Mouse (Mus musculus): Measurements from ENCODE around the gene Lamc3. TPM values are rescaled to one million over a fixed set of nuclear protein-coding genes. Genes with fewer than 3 reads are reported as not detected.
"Not testable (repeated sequence)": the region's sequence is repeated elsewhere in the genome, so short reads cannot be mapped to it uniquely, and the experiment has no call there.

Gene Lamc3
- total RNA-seq, 2 experiments from 2014 or later: 13.7 to 20.1 TPM

DNA sequence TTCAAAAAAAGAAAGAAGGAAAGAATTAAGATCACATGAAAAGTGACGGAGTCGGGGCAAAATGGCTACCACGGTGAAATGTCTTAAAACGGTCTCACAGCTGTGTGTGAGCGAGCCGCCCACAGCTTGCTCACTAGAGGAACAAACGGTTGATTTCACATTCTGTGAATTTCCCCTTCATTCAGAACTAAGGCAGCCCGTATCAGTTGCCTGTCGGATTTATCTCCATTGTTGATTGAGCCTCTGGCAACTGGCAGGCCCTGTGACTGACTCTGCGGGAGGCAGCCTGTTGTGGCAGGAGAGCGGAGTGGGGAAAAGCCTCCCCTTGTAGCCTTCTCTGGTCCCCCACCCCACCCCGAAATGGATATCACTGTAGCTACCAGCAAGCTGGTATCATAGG lies 10.6 kb upstream of the Lamc3 start:
- DNase-seq: no peak

DNA sequence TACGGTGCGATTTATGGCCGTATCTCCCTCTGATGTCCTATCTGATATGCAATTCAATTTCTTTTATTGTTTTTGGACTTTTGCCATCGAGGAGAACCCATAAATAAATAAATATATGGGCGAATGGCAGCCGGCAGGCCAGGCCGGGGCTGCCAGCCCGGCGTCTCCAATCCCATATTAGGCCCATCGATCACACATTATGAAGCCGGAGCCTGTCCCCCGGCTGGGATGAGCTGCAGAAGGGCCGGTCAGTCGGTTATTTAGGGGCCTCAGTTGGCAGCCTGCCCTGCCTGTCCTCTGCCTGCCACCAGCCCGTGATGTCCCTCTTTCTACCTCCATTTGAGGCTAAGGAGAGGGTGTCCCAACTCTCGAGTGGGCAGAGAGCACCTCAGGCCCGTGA lies 8.5 kb upstream of the Lamc3 start:
- peak in 1 of 2 experiments; percentile 12 for DNase-seq

DNA sequence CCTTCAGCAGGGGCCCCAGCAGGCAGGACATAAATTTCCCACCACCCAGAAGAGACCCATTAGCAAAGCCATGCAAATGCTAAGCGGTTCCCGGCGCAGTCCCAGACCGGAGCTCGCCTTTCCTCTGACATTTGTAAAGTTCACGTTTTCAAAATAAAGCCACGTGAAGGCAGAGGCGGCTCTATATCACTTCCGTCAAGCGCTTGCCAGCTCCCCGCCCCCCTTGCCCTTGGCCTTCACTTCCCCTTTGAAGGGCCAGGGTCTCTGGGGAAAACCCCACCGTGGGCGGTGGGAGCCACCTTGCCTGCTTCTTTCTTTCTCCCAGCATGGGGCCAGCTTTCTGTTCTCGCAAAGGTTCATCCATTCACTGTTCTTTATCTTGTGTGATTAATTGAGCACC lies 6.2 kb upstream of the Lamc3 start:
- DNase-seq: peak; percentile 41 to 62

DNA sequence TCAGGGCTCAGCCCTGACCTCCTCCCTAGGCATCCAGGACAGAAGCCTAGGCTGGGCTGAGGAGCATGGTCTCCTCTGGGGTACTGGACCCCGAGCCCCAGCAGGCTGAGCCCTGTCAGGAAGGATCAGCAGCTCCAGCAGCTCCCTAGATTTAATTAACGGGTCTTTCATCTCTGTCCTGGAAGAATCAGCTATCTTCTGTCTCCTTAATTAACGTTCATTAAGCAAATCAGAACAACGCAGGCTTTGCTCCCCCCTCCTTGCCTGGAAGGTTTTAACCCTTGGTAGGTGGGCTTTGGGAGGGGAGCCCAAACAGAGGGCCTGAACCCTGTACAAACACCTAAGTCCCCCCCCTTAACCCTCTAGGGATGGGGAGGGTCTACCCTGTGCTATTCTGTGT lies 4.0 kb upstream of the Lamc3 start:
- no peak for DNase-seq

DNA sequence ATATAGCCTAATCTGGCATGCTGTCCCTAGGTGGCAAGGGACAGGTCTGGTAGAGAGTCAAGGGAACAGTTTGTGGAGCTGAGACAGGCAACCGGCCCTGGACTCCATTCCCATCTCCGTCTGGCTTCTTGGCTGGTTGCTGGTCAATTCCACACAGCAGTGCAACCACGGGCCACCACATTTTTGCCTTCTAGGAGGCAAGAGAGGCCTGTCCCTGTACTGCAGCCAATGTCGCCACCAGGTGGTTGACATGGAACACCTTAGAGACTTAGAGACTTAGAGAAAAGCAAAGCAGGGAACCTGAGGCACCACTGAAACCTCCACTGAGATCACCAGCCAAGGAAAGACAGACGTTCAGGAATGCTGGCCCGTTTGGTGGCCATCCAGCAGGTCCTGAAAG lies 2.3 kb upstream of the Lamc3 start:
- DNase-seq: peak; percentile 50 to 55

DNA sequence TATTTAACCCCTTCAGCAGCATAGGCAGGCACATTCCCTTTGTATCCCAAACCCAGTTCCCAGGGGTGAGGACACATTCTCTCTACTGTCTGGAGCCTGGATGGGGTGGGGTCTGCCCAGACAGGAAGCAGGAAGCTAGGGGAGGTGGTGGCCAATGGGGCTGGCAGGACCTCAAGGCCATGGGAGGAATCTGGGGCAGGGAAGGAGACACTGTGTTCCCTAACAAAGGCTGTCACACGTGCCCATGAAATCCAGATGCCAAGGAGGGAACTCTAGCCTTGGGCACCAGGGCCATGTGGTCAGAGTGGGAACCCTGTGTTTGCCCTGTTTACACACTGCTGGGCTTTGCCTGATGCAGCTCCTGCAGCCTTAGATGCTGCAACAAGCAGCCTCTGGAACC lies 1.8 kb downstream of the Lamc3 start:
- peak in 1 of 2 experiments; percentile 59 for DNase-seq

DNA sequence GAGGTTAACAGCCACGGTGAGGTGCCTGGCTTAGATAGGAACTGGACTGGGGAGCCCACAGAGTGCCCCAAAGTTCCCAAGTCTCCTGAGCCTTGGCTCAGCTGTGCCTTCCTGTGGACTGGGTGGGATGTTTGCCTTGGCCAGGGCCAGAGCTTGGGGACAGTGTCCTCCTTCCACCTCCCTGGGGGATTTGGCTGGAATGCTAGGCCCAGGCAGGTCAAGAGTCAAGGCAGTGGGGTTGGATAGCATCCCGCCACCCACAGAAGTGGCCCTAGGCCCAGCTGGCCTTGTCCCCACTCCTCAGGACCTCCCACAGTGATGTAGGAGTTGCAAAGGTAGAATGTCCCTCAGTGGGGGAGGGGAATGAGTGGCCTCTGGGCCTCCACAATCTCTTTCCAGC lies 4.1 kb downstream of the Lamc3 start:
- DNase-seq: peak in 1 of 2 experiments; percentile 40

DNA sequence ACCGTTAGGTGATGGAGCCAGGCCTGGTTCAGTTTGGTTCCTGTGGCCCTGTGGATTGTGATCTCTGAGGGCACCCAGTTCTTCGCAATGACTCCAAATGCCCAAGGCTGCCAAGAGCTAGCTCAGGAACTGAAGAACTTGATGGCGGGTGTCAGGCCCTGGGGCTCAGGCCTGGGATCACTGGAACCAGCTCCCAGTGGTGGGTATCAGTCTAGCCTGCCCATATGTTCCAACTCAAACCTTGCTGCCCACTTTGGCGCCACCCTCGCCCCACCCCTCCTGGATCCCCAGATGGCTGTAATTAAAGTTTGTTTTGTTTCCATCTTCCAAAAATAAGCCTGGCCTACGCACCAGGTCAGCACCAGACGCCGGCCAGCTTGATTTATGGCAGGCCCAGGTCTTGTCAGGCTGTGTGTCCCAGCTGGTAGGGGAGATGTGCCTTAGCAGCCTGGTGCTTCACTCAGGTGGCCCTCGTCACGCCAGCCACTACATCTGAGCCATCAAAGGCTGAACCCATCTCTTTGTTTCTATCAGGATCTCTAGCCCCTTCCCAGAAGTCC lies 6.1 kb downstream of the Lamc3 start:
- peak in 1 of 2 experiments; percentile 7 for DNase-seq

DNA sequence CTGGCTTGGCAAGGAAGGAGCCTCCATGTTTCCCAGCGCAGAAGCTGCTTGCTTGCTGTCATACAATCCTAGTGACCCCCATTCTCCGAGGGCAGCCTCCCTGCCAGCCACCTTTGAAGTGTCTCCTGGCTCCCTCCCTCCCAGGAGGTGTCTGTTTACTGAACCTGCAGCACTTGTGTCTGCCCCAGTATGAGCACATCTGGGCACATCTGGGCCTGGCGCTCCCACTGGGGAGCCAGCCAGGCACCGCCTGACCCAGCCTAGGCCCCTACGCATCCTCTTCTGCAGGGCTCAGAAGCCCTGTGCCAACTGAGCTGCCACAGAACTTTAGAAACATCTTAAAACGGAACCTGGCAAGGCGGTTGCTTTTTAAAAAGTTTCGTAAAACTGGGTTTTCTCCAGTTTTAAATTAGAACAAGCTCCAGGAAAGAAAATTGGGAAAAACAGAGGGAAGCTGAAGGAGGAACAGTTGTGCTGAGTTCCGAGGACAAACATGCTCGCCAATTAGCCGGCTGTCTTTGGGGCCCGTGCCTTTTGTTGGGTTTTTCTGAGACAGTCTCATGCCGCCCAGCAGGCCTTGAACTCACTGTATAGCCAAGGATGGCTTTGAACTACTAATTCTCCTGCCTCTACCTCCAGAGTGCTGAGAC lies 7.3 kb downstream of the Lamc3 start:
- DNase-seq: no peak

DNA sequence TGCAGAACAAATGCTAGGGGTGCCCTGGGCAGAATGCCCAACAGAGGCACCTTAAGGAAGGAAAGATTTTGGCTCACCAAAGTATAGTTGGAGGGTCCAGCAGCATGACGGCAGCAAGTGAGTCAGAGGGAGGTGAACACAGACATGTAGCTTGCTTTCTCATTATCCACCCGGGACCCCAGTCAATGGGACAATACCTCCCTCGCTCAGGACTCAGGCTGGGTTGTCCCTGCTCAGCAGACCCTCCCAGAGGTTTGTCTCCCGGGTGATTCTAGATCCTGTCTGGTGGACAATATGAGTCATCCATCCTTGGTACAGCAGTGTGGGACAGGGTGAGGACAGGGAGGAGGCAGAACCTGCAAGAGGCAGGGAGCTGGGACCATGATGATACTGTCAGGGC lies 13.8 kb downstream of the Lamc3 start:
- DNase-seq: peak in 1 of 2 experiments; percentile 15

DNA sequence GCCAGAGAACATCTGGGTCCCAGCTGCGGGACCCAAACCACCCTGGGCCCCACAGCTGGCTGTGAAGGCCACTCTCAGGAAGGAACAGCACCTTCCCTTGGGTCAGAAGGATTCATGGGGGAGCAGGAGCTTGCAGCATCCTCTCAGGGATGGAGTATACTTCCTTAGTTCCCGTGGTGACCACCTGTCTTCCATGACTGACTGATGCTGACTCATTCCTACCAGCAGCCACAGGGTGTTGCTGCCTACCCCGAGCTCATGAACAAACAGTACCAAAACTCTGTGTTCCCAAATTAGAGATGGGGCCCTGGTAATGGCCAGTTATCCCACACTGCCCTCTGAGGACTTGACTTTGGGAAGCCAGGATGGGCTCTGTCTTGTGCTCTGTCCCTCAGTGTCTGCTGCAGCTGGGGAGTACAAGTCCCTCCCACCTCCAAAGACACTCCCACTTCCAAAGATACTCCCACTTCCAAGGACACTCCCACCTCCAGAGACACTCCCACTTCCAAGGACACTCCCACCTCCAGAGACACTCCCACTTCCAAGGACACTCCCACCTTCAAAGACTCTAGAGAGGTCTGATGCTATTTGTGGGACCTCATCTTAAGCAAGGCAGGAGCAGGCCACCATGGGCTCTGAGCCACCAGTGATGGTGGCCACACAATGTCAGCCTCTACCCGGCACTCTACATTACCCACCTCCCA lies 14.7 kb downstream of the Lamc3 start:
- DNase-seq: no peak

DNA sequence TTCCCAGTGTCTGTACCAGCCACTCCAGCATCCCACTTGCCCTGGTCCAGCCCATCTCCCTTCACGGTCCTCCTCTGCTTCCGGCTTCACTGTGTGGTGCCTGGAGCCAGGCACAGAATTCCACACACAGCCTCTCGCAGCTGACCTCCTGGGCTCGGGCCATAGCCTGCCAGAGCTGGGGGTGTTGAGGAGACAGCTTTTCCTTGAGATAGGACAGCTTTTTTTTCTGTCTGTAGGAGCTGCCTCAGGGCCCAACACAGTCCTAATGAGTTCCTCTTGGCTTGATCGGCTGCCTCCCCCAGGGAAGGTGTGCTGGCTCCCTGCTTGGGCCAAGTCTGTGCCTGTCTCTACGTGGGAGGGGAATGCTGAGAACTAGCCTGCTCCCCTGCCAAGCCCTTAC lies 17.0 kb downstream of the Lamc3 start:
- DNase-seq: no peak

DNA sequence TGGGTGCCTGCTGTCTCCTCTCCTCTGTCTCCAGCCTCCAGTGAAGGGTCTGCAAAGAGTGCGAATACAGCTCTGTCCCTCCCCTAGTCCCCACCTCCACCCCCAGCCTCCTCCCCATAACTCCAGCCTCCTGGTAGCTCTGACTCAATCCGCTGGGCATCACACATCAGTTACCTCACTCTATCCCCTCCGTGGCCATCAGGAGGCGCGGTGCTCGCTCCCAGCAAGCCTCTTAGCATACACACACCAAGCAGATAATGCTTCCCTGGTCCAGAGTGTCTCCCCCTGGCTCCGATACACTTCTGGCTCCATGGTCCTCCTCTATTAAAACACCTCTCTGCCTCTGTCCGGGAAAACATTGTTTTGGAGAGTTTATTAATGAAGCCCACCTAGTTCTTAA lies 17.5 kb downstream of the Lamc3 start:
- DNase-seq: no peak

DNA sequence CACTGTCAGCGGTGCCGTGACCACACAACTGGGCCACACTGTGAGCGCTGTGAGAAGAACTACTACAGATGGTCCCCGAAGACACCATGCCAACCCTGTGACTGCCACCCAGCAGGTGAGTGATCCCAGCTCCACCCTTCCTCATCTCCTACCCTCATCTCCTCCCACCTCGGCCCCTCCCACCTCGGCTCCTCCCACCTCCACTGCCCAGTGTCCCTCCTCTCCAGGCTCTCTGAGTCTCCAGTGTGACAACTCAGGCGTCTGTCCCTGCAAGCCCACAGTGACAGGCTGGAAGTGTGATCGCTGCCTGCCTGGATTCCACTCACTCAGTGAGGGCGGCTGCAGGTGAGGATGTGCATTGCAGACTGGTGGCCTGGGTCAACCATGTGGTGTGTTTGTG lies 18.6 kb downstream of the Lamc3 start:
- no peak for DNase-seq

DNA sequence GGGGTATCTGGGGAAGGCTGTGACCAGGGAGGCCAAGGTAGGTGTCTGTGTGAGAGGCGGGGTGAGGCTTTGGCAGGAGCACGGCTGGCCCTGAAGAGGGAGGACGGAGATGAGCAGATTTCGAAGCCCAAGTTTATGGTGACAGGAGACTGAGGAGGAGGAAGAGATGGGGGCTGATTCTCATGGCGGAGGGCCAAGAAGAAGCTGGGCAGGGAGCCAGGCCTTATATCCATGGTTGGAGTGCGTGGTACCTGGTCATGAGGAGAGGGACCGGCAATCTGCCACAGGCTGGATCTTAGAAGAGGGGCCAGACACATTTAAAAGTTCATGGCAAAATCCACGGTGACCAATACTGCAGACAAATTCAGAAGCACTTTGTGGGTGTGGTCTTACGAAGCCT lies 19.3 kb downstream of the Lamc3 start:
- no peak for DNase-seq

DNA sequence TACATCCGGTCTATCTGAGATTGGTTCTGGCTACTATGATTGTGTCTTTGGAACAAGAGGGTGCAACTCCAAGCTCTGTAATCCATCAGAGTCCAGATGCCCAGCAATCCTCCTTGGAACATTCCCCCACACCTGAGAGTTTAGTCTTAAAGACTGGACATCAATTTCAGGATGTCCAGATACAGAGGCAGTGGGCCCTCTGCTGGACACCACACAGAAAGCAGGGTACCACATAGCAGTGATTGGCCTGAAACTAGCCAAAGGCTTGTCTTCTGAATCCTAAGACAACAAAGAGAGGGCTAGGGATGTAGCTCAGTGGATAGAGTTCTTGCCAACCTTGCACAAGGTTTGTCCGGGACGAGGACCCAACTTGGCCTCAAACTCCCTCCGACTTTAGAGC lies 25.5 kb downstream of the Lamc3 start:
- peak in 1 of 2 experiments; percentile 26 for DNase-seq

DNA sequence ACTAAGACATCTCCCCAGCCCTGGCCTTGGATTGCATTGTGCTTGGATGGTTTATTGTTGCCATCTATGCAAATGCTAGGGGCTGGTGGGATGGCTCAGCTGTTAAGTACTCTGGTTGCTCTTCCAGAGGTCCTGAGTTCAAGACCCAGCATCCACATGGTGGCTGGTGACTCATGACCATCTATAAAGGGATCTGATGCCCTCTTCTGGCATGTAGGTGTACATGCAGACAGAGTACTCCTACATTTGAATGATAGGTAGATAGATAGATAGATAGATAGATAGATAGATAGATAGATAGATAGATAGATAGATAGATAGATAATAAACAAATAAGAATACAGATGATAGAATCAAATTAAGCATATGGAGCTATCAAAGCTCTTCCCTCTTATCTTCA lies 27.1 kb downstream of the Lamc3 start:
- not testable (repeated sequence) for DNase-seq

DNA sequence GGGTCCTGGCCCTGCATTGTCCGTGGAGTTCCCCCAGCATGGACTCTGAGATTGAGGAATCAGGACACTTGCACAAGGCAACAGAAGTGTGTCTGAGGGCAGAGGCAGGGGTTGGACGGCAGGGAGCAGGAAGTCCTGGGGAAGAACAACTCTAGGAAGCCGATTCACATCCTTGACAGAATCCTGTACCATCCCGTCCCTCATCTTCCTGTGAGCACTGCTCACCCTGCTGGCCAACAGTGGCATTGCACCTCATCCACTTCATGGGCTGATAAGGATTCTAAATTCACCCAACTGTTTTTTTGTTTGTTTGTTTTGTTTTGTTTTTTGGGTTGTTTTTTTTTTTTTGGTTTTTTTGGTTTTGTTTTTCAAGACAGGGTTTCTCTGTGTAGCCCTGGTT lies 28.0 kb downstream of the Lamc3 start:
- peak; percentile 76 to 83 for DNase-seq

DNA sequence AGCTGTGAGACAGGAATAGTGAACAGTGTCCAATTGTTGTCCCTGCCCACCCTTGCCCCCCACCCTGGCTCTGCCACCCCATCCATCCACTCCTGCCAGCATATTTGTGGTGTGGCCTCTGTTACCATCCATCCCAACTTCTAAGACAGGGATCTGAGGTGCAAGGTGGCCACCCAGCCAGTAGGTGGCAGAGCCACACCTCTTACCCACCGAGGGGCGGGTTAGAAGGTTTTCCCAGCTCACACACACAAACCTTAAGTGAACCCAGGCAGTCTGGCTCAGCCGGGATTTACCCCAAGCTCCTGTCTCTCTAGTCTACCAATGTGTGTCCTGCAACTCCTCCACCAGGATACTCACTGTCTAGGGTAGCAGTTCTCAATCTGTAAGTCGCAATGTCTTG lies 30.5 kb downstream of the Lamc3 start:
- DNase-seq: peak; percentile 52 to 71

DNA sequence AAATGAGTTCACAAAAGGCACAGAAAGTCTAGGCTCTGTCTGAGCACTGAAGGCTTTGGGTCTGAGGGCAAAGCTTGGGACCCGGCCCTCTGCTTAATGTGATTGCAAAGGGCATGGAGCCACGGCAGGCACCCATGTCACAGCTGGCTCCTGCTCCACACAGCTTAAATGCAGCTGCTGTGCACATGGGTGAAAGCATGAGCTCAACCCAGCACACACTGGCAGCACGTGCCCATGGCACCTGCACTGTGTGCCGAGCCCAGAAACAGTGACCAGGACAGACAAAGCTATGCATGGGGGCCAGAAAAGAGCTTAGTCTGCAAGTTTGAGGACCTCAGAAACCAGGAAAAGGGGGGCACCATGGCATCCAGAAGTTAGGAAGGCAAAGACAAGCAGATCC lies 36.6 kb downstream of the Lamc3 start:
- peak in 1 of 2 experiments; percentile 13 for DNase-seq

DNA sequence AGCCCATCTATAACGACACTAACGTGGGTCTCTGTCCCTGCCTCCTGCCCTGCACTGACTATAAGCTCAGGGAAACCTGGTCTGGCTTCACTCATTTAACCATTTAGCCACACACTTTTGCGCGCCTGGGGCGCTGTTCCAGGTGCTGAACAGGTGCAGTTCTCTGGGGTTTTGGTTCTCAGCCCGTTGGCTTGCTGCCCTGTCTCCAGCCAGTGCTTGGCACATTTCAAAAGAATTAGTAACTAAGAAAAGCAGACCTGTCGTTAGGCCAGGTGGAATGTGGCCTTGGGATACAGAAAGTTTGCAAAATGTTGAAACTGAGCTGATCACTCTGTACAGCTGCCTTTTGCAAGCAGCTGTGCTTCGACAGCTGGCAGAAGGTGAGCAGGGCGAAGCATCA lies 37.7 kb downstream of the Lamc3 start:
- DNase-seq: peak in 1 of 2 experiments; percentile 33

DNA sequence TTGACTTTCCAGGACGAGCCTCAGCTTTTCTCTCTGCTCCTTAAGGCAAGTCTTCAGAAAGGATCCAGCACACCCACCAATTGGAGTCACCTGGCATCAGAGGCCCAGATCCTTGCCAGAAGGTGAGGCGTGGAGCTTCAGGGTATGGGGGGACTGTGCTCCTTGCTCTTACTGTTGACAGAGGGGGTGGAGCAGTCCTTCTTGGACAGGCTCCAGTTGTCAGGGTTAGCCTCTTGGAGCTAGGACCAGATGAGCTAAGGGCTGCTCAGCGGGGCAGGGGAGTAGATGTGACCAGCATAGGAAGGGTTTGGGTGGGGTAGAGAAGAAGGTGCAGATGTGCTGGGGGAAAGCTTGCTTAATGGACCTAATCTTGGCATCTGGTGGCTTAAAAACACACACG lies 38.8 kb downstream of the Lamc3 start:
- no peak for DNase-seq

DNA sequence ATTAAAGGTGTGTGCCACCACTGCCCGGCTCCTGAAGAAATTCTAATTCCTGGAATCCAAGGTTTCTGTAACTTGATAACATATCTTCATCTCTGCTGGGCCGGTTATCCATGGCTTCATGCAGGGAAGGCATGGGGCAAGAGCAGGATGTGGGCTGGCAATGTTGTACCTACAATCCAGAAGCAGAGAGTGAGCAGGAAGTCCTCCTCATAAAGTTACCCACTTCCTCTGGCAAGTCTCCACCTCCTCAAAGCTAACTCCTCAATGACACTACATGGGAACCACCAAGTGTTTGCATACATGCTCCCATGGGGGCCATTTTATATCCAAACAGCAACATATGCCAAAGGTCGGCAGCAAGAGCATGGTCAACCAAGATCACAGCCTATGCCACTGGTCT lies 42.6 kb downstream of the Lamc3 start:
- DNase-seq: no peak

DNA sequence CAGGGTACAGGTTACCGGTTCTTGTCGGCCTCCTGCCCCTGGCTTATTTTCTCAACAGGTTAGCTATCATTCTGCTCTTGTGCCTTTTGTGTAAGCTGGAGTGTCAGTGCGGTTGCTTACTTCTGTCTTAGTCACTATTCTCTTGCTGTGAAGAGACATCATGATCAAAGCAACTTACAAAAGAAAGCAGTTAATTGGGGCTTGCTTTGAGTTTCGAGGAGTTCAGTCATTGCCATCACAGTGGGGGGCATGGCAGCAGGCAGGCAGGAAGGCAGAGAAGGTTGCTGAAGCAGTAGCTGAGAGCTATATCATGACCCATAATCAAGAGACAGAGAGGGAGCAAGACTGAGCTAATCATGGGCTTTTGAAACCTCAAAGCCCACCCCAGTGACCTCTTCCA lies 47.5 kb downstream of the Lamc3 start:
- DNase-seq: no peak
